Mouse (Mus musculus) ES-E14 (cell line): ENCODE measurements around the gene Selenow.

Experiments
- CHD2 ChIP-seq: IDR thresholded peaks from 2 replicates; pipeline ENCODE4 v1.6.1; 2014; ENCODE audit warnings: mild to moderate bottlenecking, low read depth, low read length, inconsistent platforms
- ZC3H11A ChIP-seq: IDR thresholded peaks from 2 replicates; pipeline ENCODE4 v1.6.1; 2012; ENCODE audit warnings: low read depth, mild to moderate bottlenecking, inconsistent platforms, low read length, borderline replicate concordance
- ZNF384 ChIP-seq: IDR thresholded peaks from 2 replicates; pipeline ENCODE4 v1.6.1; 2012; ENCODE audit warnings: low read depth, low read length, inconsistent platforms

- no peak for TF ChIP-seq ZNF384
- no peak for TF ChIP-seq CHD2
- TF ChIP-seq ZC3H11A, result no peak
Measured at GRCm38 (mm10) chr7:15879756-15880155, 42.4 kb downstream of the Selenow start, which contains the start of gene Crx.
